Mouse (Mus musculus): Measurements from ENCODE around the gene 2310034G01Rik.

DNA sequence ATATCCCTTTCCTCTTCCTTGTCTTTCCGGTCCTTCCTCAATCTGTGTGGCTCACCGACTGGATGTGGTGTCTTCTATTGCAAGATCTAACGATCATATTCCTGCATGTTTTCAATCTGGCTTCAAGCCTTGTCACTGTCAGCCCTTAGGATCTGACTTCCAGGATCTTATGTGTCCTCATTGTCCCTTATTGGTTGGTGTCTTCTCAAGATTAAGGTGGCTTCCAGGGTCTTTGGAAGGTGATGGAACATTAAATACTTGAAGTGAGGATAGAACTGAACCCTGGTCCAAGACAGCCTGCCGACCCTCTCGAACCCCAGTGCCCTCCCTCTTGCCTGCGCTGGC lies 11.2 kb downstream of the 2310034G01Rik start:
- no peak for TF ChIP-seq FOSL1 (IDR thresholded peaks at IDR 0.05; ENCODE audit: insufficient read depth, low read length, poor library complexity, severe bottlenecking)
- no peak for TF ChIP-seq CTCF (IDR thresholded peaks at IDR 0.05; ENCODE audit: control insufficient read depth, insufficient read depth, insufficient read length)
- no peak for TF ChIP-seq MYOG (IDR thresholded peaks at IDR 0.05; ENCODE audit: control insufficient read depth, extremely low read depth, insufficient read length)
- TF ChIP-seq USF1 (IDR thresholded peaks at IDR 0.05; ENCODE audit: low read depth), result no peak
- TF ChIP-seq MYOD1 (IDR thresholded peaks at IDR 0.05; ENCODE audit: control insufficient read depth, insufficient read length, low read depth), result no peak
- no peak for TF ChIP-seq CEBPB (IDR thresholded peaks at IDR 0.05; ENCODE audit: low read depth)
- no peak for TF ChIP-seq MAX (IDR thresholded peaks at IDR 0.05)

Data from C2C12 (cell line).